17 mouse cellular contexts compared by ENCODE assay signal in genomic region chr10:25798881-25799280, GRCm38 (mm10).
DNase-seq lines count a peak whose midpoint lies in the region; TF ChIP-seq lines count a peak whose summit lies in the region.
"Had no signal": no experiment of that assay in that cellular context is flagged by ENCODE, and none has a peak within 500 bp of the region (broad histone marks: within the 10 kb centered on the region; RNA-seq: fewer than 3 reads in every experiment).

No protein-coding gene starts in this region.

- peak; percentile 12 to 18 for DNase-seq in heart, postnatal 10 days
- no peak for DNase-seq in heart, postnatal 25 days (ENCODE audit: low spot score)
- peak; percentile 6 for DNase-seq in layer of hippocampus, adult 9-11 months
- DNase-seq in layer of hippocampus, postnatal 10 days (ENCODE audit: low spot score in 2 of 2): no peak
- DNase-seq in Muller cell, postnatal 12 days (ENCODE audit: inconsistent ontology term): peak; percentile 81
- peak; percentile 38 for DNase-seq in brain, embryonic 14.5 days (ENCODE audit: low read depth)
- DNase-seq in adipocyte (ENCODE audit: low spot score): no peak
- DNase-seq: adrenal gland, adult 8-10 months; adrenal gland, postnatal 14 days; adrenal gland, postnatal 36 days; cerebellum, adult 11 months; cerebellum, adult 18-20 months; cerebellum, adult 8-10 months; cerebellum, adult 9-11 months; cerebellum, postnatal 14 days; cerebellum, postnatal 36 days; embryo, embryonic 11 days had no signal

- no peak for TF ChIP-seq CTCF in brain, embryonic 14.5 days (IDR thresholded peaks at IDR 0.05; ENCODE audit: borderline replicate concordance, extremely low read depth, insufficient read depth, insufficient read length)

- no peak for TF ChIP-seq POLR2A in brain, embryonic 14.5 days (IDR thresholded peaks at IDR 0.05; ENCODE audit: borderline replicate concordance, extremely low read depth, insufficient read depth, insufficient read length, poor library complexity, severe bottlenecking)

- intact Hi-C loops in heart, postnatal 10 days (cut with DNase I): no loop called here
- intact Hi-C loops in heart, postnatal 25 days (cut with DNase I): no loop called here

Comparison
In these comparisons a context has a peak if more than half of its experiments do, and no peak if none do; other contexts are left out.
1. DNase-seq: peak in heart, postnatal 10 days (2 of 2), layer of hippocampus, adult 9-11 months (single experiment), Muller cell, postnatal 12 days (single experiment) and brain, embryonic 14.5 days (single experiment); none in heart, postnatal 25 days (single experiment), layer of hippocampus, postnatal 10 days (0 of 2) and adipocyte (single experiment).